Comparison of ENCODE assay signal across 8 mouse cellular contexts in genomic region chr9:105395218-105395627, GRCm38 (mm10). TPM values are rescaled to one million over a fixed set of nuclear protein-coding genes. Genes with fewer than 3 reads are reported as not detected.
DNase-seq lines count a peak whose midpoint lies in the region; ATAC-seq lines count a peak whose summit lies in the region.

Gene Aste1 (plus strand): TSS chr9:105395392.
Gene Nek11 (minus strand): TSS chr9:105395524.

- peaks cover 34% of the 10 kb centered on the region for H3K36me3 ChIP-seq in heart, embryonic 13.5 days
- H3K36me3 ChIP-seq in liver, embryonic 12.5 days = peaks cover 21% of the 10 kb centered on the region
- 0 out of 2 replicates have a peak, but pooled peaks cover 6% of the 10 kb centered on the region for H3K36me3 ChIP-seq in stomach, embryonic 15.5 days

- H3K4me1 ChIP-seq in brown adipose tissue, adult 24 weeks (ENCODE audit: control insufficient read depth, insufficient read depth, insufficient read length, low read length) = peaks cover 7% of the 10 kb centered on the region; the same call in 1 of the 2 replicates
- H3K4me1 ChIP-seq in heart, embryonic 13.5 days = peaks cover 45% of the 10 kb centered on the region
- H3K4me1 ChIP-seq in liver, embryonic 12.5 days = peaks cover 38% of the 10 kb centered on the region
- 0 out of 2 replicates have a peak, but pooled peaks cover 7% of the 10 kb centered on the region for H3K4me1 ChIP-seq in stomach, embryonic 15.5 days

- peak within 1 kb of the TSS; percentile 90 for H3K27ac ChIP-seq in brown adipose tissue, adult 24 weeks (replicated peaks; ENCODE audit: low read depth, low read length)
- peak within 1 kb of the TSS; percentile 96 for H3K27ac ChIP-seq in heart, embryonic 13.5 days (replicated peaks)
- H3K27ac ChIP-seq in liver, embryonic 12.5 days = peak within 1 kb of the TSS; percentile 96
- peak within 1 kb of the TSS; percentile 90 for H3K27ac ChIP-seq in stomach, embryonic 15.5 days

- no peaks in the 10 kb centered on the region for H3K9me3 ChIP-seq in heart, embryonic 13.5 days
- H3K9me3 ChIP-seq in liver, embryonic 12.5 days (replicated peaks) = no peaks in the 10 kb centered on the region
- H3K9me3 ChIP-seq in stomach, embryonic 15.5 days = no peaks in the 10 kb centered on the region

- ATAC-seq in heart, embryonic 13.5 days (ENCODE audit: extremely low read depth, insufficient number of reproducible peaks, low FRiP score, low TSS enrichment) = peak; percentile 96
- ATAC-seq in liver, embryonic 12.5 days = peak; percentile 99
- ATAC-seq in stomach, embryonic 15.5 days (ENCODE audit: insufficient read depth, low FRiP score, low read depth) = peak; percentile 98

- H3K9ac ChIP-seq in heart, embryonic 13.5 days = peak within 1 kb of the TSS; percentile 87
- H3K9ac ChIP-seq in liver, embryonic 12.5 days = peak within 1 kb of the TSS; percentile 80
- H3K9ac ChIP-seq in stomach, embryonic 15.5 days = peak within 1 kb of the TSS; percentile 36

- peak within 1 kb of the TSS; percentile 77 for H3K4me2 ChIP-seq in heart, embryonic 13.5 days
- H3K4me2 ChIP-seq in liver, embryonic 12.5 days = peak within 1 kb of the TSS; percentile 78
- peak within 1 kb of the TSS; percentile 64 for H3K4me2 ChIP-seq in stomach, embryonic 15.5 days

- peak; percentile 97 for DNase-seq in CD4-positive, CD25-positive, alpha-beta regulatory T cell, adult 2 months (ENCODE audit: low read depth, low spot score)
- DNase-seq in fat pad, adult 2 months (ENCODE audit: extremely low read depth, low read depth, low spot score) = peak; percentile 19
- peak; percentile 97 for DNase-seq in kidney, postnatal 10 days
- peak; percentile 88 to 90 for DNase-seq in natural killer cell, adult 2 months (ENCODE audit: low spot score in 2 of 2)

- under 1% methylated on average over 44 of the region's 44 CpGs for WGBS in heart, embryonic 13.5 days
- WGBS in liver, embryonic 12.5 days (ENCODE audit: insufficient replicate concordance) = under 1% methylated on average over 44 of the region's 44 CpGs
- WGBS in stomach, embryonic 15.5 days = under 1% methylated on average over 44 of the region's 44 CpGs

- H3K4me3 ChIP-seq in brown adipose tissue, adult 24 weeks (ENCODE audit: insufficient read depth, low read depth, low read length) = peak within 1 kb of the TSS; percentile 90
- peak within 1 kb of the TSS; percentile 70 for H3K4me3 ChIP-seq in heart, embryonic 13.5 days
- H3K4me3 ChIP-seq in liver, embryonic 12.5 days = peak within 1 kb of the TSS; percentile 76
- peak within 1 kb of the TSS; percentile 60 for H3K4me3 ChIP-seq in stomach, embryonic 15.5 days (replicated peaks)

- peaks cover 4% of the 10 kb centered on the region; the same call in 1 of the 2 replicates for H3K27me3 ChIP-seq in heart, embryonic 13.5 days (replicated peaks)
- no peaks in the 10 kb centered on the region for H3K27me3 ChIP-seq in liver, embryonic 12.5 days (replicated peaks)
- H3K27me3 ChIP-seq in stomach, embryonic 15.5 days (replicated peaks) = no peaks in the 10 kb centered on the region

RNA-seq across cellular contexts. Expression of gene Aste1, which starts in this region (rescaled TPM):
- 7.3 and 11.8 TPM in 2 replicates for polyA plus RNA-seq in brown adipose tissue, adult 24 weeks (2012; ENCODE audit: insufficient read depth, insufficient read length, missing spikeins)
- polyA plus RNA-seq in heart, embryonic 13.5 days (2015; fragmentation: Nextera tagmentation; extraction: Ambion mirVana) = 12.0 and 14.9 TPM in 2 replicates
- polyA plus RNA-seq in liver, embryonic 12.5 days (2016; fragmentation: Nextera tagmentation; extraction: Ambion mirVana) = 7.8 and 9.1 TPM in 2 replicates
- polyA plus RNA-seq in stomach, embryonic 15.5 days (2015; fragmentation: Nextera tagmentation; extraction: Ambion mirVana) = 11.1 and 12.5 TPM in 2 replicates

RNA-seq across cellular contexts. Expression of gene Nek11, which starts in this region (rescaled TPM):
- not detected in 2 replicates for polyA plus RNA-seq in brown adipose tissue, adult 24 weeks (2012; ENCODE audit: insufficient read depth, insufficient read length, missing spikeins)
- polyA plus RNA-seq in heart, embryonic 13.5 days (2015; fragmentation: Nextera tagmentation; extraction: Ambion mirVana) = 0.10 and 0.23 TPM in 2 replicates
- 0.07 and 0.10 TPM in 2 replicates for polyA plus RNA-seq in liver, embryonic 12.5 days (2016; fragmentation: Nextera tagmentation; extraction: Ambion mirVana)
- 0.27 and 0.28 TPM in 2 replicates for polyA plus RNA-seq in stomach, embryonic 15.5 days (2015; fragmentation: Nextera tagmentation; extraction: Ambion mirVana)

Comparison
In these comparisons a context has a peak if more than half of its experiments do, and no peak if none do; other contexts are left out.
1. Peak in every context shown above with its lines: DNase-seq, ATAC-seq, H3K4me3 ChIP-seq and H3K27ac ChIP-seq.
2. DNase-seq: peak in every context shown above with its lines; median percentile 97 in CD4-positive, CD25-positive, alpha-beta regulatory T cell, adult 2 months; 97 in kidney, postnatal 10 days; 89 in natural killer cell, adult 2 months; 19 in fat pad, adult 2 months.
3. H3K9ac ChIP-seq: peak in every context shown above with its lines; median percentile 87 in heart, embryonic 13.5 days; 80 in liver, embryonic 12.5 days; 36 in stomach, embryonic 15.5 days.